Mouse (Mus musculus) fat pad, adult 2 months (tissue): ENCODE measurements around the gene Sap25.

Source experiments
- DNase-seq: peaks from one replicate; pipeline ENCODE4 v3.0.0-alpha.2; 2011; ENCODE audit warnings: low read depth, low spot score; ENCODE audit errors: extremely low read depth

Sap25 gene

GRCm38 (mm10) chr5:137660064-137660688 is 19.0 kb downstream of the Sap25 start:
- DNase-seq: no peak

DNA sequence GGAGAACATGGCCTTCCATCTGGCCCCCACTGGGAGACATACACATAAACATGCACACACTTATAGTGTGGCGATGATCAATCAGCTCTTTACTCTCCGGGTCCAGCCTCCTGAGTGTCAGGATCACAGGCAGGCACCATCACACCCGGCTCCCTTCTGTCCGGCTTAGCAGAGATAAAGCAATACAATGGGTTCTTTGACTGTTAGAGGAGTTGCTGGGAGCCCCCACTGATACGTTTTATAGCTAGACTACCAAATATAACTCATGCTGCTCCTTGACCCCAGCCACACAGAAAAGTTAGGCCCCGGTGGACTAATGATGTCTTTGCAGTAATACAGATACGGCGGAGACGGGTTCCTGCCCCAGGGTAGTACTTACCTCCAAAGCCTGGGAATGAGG is 21.9 kb downstream of the Sap25 start:
- no peak for DNase-seq

GRCm38 (mm10) chr5:137668971-137669370 is 27.8 kb downstream of the Sap25 start:
- no peak for DNase-seq

DNA sequence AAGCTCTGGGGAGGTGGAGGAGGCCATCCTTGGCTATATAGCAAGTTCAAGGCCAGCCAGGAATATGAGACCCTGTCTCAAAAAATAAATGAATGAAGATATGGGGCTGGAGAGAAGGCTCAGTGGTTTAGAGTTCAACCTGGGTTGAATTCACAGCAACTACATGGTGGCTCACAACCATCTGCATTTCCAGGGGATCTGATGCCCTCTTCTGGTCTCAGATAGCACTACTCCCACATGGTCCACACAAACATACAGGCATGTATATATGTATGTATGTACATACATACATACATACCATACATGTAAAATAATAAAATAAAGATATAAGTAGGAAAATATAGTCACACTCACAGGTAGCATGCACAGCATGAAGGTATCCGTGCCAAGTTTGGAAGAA is 29.1 kb downstream of the Sap25 start:
- DNase-seq: no peak

DNA sequence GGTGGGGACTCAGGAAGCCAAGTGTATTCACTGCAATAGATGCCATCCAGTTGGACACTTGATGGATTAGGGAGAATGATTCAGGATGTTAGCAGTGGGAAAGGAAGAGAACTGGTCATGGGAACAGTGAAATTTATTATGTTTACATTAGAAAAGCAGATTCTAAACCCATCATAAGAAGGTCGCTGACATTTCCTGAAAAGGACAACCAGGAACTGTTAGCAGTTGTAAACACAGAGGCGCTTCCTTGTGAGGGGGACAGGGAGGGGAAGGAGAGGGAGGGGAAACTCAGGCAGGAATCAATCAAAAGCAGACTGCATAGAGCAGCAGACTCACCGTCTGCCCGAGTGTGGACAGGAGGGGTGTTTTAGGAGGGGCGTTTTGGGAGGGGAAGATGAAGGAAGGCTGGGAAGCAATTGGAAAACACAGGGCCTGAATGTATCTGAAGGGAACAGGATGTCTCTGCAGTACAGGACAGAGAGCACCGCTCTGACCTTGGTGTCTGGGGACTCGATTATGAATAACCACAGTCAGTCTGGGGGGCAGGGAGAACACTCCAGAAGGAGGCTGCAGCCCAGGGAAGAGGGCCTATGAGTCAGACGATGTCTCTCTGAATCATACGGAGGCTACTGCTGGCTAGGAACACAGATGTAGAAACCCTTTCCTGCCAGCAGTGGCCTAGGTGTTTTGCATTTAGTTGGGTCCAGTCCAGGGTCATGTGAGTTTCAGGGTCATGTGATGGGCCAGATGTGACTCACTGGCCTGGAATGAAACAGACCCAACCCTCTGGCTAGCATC is 30.5 kb downstream of the Sap25 start:
- no peak for DNase-seq

DNA sequence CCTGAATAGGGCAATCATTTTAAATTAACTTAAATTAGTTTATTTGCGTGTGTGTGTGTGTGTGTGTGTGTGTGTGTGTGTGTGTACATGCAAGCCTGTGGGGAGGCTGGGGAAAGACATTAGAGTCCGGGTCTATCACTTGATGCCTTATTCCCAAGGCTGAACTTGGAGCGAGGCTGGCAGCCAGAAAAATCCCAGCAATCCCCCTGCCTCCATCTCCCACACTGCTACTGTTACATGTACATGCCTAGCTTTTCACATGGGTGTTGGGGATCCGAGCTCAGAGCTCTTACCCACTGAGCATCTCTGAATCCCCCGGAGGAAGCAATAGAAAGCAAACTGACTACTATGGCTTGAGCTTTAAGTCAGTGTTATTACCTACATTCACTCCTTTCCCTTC is 31.2 kb downstream of the Sap25 start:
- DNase-seq: no peak

DNA sequence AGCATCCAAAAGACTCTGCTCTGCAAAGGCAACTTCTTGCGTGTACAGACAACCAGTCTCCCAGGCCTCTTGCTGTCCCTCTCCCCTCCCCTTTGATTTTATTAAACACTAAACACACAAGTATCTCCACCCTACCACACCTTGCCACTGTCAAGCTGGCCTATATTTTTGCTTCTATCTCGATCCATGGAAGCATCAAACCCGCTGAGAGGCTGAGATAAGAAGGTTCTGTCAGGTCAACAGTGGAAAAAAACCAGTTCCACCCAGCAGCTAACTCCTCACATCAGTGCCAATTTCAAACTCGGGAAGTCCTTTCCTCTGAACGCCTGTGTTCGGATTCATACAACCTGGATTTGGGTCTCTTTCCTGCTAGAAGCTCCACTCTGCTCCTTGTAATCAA is 31.9 kb downstream of the Sap25 start:
- no peak for DNase-seq

DNA sequence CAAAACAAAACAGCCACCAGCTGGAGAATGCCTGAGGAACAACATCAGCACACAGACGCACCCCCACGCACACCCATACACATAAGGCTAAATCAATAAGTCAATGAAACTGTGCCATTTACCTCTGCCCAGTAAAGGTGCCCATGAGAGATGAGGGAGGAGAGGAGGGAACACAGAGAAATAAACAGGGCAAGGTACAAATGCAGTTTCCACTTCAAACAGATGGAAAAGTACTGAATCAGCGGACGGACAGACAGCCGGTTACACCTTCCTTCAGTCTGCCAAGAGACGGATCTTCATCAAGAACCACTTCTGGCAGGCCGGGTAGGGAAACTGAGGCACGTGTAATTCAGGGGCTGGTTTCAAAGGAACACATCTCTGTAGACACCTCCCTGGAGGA is 33.7 kb downstream of the Sap25 start:
- DNase-seq: no peak

DNA sequence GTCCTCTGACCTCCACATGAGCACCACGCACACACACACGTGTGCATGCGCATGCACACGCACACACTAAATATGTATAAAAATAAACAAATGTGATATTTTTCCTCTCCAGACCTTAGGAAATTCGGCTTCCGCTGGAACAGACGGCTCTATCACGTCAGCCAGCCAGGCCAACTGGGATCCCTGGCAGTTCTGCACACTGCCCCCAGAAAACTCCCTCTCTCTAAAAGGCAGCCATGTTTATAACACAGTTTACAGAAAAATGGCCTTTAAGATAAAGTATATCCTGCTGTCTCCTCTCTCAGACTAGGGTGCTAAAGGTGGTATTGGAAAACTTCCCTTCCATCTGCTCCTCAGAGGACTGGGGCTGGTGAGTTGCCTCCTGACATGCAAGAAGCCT is 36.7 kb downstream of the Sap25 start:
- no peak for DNase-seq

GRCm38 (mm10) chr5:137678736-137679135 is 37.6 kb downstream of the Sap25 start:
- DNase-seq: no peak

DNA sequence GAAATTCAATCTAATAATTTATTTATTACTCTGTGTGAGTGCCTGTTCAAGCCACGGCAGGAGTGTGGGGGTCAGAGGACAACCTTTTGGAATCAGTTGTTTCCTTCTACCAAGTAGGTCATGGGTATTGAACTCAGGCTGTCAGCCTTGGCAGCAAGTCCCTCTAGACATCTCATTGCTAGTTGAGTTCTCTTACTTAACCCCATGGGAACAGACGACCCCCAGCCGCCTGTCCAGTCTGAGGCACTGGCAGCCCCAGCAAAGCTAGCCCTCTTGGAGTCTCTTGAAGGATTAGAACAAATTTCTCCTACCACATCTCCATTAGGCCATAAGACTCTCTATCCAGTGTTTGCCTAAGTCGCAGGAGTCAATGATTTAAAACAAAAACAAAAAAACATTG is 38.6 kb downstream of the Sap25 start:
- no peak for DNase-seq

GRCm38 (mm10) chr5:137682526-137682925 is 41.4 kb downstream of the Sap25 start:
- no peak for DNase-seq

- peak; percentile 68 for DNase-seq
Observed at GRCm38 (mm10) chr5:137683388-137684293, 42.5 kb downstream of the Sap25 start.

GRCm38 (mm10) chr5:137684294-137685123 is 43.4 kb downstream of the Sap25 start, which contains the start of gene Agfg2:
Gene Agfg2, minus strand, starts transcription at chr5:137684726.
- peak; percentile 94 for DNase-seq

DNA sequence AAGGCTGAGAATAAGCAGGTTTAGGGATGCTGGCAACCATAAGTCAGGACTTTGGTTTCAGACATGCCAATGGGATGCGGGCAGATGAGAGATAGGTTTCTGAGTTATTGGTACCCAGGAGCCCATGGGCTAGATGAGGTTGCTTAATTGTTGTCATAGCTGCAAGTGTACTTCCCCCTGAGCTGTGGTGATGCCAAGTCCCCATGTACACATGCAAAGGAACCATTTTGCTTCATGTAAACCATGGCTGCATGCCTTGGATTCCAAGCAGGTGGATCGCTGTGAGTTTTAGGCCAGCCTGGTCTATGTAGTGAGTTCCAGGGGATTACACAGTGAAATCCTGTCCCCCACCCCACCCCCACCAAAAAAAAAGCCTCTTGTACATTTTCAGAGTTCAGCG is 44.5 kb downstream of the Sap25 start:
- no peak for DNase-seq

- no peak for DNase-seq
Observed at GRCm38 (mm10) chr5:137686127-137686790, 45.1 kb downstream of the Sap25 start.

DNA sequence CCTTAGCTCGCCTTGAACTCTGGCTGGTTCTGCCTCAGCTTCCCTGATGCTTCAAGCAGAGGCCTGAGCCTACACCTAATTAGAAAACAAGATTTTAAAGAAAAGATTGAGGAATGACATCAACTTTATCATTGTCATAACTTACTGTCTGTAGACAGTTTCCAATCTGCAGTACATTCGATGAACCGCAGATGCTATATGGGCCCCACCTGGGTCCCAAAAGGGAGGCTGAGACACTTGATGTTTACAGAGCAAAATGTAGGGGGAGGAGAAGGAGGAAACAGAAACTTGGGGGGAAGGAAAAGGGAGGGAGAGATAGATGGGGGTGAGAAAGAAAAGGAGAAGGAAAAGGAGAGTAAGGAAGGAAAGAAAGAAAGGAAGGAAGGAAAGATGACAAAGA is 48.8 kb downstream of the Sap25 start:
- no peak for DNase-seq

- no peak for DNase-seq
Observed at GRCm38 (mm10) chr5:137690531-137690930, 49.4 kb downstream of the Sap25 start.

DNA sequence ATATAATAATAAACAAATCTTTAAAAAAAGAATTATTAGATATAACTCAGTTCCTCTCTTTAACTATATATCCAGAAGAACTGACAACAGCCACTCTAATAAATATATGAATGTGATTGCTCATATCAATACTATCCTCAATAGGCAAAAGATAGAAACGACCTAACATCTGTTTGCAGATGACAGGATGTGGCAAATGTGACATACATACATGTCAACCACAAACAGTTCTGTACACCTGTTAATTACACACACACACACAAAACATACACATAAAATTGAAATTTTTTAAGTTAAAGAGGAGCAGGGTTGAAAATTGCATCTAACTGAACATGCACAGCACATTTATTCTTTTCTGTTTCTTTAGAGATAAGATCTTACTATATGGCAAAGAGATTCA is 50.7 kb downstream of the Sap25 start:
- DNase-seq: no peak
